Mouse (Mus musculus) inflammation-experienced regulatory T-cells, adult 6 months (primary cell): ENCODE data around the gene Elmod2. TPM values are rescaled to one million over a fixed set of nuclear protein-coding genes. Genes with fewer than 3 reads are reported as not detected.
"Not testable (repeated sequence)": the region's sequence is repeated elsewhere in the genome, so short reads cannot be mapped to it uniquely, and the experiment has no call there.

Experiments used
- ATAC-seq: one replicate; pipeline ENCODE4 v1.8.0; 2017
- polyA plus RNA-seq, 3 experiments: library from polyadenylated mRNA; unstranded; fragments of 100-300 nt; shearing (Covaris generic); gene quantifications; one replicate each; pipeline ENCODE4 v1.2.1; 2017

Gene Elmod2
- 10 to 100 TPM in 2 of 3 experiments, 1 to 10 TPM in 1; 9.0 to 10.7 (median 10.4) TPM for polyA plus RNA-seq

DNA sequence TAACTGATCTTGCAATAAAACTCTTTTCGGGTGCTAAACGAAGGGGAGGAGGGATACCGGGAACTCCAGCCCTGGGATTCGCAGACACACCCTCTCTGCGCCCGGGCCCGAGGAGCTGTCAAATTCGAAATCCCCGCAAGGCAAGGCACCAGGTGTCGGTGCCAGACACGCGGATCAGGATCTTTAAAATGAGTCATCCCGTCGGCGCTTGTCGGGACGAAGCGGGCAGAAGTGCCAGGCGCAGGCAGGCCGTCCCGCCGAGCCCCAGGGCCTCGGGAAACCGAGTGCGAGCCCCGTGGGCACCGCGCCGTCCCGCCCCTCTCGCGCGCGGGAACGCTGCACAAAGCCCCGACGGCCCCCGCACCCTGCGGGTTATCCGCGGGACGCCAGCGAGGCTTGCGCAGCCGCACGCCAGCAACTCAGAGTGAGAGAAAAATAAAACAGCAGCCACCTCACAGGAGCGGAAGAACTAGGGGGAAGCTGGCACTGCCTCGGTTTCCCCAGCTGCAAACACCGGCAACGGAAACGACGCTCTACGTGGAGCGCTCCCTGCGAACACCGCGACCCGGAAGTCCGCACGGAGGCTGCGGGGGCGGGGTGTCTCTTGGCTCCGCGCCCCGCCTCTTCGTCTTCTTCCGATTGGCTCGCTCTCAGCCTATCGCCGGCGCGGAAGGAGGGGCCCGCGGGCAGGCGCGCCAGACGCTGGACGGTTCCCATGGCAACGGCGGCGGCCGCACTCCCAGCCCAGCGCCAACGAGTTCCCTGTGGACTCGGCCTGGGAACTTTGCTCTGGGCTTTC, at the start of gene Elmod2:
Gene Elmod2 (minus strand): TSS at position 588 of the 799 bp plus-strand sequence.
- peak; percentile 98 for ATAC-seq

DNA sequence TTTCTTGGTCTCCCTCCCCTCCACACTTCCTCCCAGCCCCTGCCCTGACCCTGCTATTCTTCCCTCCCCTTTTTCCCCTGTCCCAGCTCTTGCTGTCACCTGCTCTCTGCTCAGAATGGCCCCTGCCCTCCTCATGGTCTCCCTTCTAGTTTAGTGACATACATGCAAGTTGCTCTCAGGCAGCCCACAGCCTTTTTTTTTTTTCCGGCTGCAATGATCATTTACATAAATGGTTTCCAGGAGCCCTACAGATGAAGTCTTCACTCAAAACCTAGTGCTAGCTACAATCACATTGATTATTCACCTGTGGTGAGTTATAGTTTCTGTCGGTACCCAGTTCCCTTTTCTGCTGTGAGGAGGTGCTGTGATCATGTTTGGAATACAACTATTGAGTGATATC, 48.7 kb upstream of the Elmod2 start:
- no peak for ATAC-seq

DNA sequence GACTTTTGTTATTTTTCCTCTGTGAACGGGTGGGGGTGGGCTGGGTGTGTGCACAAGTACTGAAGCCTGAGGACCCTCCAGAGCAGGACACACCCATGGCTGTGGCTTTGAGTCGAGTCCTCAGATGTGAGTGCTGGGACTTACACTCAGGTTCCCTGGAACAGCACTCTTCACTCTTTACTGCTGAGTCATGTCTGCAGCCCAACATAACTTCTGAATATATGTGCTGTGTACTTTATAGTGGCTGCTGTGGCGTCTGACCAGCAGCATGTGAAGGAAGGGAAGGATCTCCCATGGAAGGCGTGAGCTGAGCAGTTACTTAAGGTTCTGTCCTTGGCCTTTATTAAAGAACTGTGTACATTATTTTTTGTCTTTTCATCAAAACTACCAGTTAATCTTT, 47.9 kb upstream of the Elmod2 start:
- no peak for ATAC-seq

DNA sequence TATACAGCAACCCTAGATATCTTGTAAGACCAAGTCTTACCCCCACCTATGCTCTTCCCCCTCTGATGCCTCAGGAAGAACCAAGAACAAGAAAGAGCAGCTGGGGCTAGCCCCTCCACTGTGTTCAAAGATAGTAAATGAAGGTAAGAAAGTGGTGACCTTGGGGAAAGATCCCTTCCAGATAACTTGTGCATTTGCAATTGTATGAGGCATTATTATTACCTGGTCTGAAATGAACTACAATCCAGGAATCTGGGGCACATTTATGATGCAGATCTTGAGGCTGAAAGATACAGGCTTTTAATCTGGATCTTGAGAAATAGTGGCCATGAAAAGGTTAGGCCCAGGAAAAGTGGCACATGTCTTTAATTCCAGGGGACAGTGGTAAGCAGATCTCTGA, 44.9 kb upstream of the Elmod2 start:
- ATAC-seq = no peak

DNA sequence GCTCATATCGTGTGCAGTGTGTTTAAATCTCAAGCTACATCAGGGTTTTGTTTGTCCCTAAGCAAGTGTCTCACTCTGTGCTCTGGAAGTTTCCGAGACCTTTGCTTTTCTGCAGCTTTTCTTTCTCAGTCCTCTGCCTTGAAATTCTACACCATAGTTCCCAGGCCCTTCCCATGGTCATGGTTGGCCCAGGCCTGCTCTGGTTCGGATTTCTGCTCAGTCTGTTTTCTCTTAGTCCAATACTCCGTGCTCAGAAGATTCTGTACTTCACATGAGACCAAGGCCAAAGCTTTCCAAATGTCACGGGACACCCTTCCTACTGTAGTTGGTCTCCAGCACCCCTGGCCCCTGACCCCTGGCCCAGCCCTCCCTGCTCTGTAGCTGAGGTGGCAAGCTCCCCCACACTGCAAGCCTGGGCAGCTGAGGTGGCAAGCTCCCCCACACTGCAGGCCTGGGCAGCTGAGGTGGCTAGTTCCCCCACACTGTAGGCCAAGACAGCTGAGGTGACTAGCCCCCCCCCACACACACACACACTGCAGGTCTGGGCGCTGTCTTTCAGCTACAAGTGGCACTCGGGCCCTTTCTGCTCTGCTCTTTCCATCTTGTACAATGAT, 31.0 kb upstream of the Elmod2 start:
- ATAC-seq = no peak

DNA sequence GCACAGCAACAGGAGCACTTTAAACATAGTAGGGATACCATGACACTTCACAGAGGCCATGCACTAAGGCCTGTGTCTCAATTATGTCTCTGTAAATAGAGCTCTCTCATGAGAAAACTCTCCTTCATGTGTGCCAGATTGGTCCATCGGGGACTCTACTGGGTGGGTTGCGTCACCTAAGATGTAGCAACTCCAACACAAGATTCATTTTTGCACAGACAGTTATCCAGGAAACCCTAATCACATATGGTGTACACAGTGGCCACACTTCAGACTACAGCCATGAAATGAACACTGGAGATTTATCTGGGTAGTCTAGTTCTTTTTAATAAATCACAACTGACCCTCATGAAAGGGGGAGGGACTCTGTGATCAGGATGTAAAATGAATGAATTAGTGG, 19.0 kb upstream of the Elmod2 start:
- no peak for ATAC-seq

DNA sequence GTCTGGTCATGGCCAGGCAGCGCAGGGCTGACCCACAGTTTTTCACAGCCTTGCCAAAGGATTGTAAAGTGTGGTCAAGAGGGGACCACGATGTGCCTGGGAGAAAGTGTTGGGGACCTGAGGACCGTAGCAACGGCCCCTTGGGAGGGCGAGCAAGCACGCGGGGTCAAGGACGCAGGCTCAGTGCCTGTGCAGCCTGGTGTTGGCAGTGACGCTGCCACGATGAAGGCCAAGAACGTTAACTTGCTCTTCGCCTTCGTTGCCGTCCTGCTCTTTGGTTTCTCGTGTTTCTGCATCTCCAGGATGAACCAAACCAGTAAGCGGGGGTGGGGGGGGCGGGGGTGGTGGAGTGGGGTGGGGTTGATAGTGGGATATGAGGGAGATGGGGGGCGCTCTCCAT, 16.0 kb upstream of the Elmod2 start, which contains the start of gene Mgat4d:
Gene Mgat4d (plus strand): TSS at position 209 of the 400 bp plus-strand sequence.
- no peak for ATAC-seq

DNA sequence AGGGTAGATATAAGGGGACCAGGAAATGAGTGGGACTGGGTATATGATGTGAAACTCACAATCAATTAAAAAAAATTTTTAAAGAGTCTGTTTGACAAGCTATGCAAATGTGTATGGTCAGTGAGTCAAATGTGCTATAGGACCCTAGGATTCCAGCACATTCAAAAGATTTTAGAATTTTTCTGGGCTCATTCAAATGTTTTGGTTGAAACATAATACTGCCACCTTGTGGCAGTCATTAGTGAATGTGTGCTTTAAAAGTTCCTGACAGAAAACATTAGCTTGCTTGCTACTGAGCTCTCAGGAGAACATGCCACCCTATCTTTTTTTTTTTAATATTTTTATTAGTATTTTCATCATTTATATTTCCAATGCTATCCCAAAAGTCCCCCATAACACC, 10.4 kb upstream of the Elmod2 start:
- no peak for ATAC-seq

DNA sequence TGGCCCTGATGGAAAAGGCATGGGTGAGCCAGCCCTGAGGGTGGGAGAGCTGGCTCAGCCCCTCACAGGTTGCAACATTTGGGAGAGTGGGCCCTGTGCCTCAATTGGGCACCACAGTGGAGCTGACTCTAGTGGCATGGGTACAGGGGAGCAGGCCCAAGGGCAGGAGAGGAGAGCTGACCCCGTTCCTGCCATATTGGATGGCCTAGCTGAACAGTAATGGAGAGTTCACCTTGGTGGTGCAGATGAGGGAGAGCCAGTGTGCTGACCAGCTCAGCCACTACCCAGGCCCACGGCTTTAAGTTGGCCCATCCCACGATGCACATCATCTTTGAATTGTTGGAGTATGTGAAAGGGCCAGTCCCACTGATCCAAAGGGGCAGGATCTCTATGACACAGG, 9.8 kb upstream of the Elmod2 start:
- no peak for ATAC-seq

DNA sequence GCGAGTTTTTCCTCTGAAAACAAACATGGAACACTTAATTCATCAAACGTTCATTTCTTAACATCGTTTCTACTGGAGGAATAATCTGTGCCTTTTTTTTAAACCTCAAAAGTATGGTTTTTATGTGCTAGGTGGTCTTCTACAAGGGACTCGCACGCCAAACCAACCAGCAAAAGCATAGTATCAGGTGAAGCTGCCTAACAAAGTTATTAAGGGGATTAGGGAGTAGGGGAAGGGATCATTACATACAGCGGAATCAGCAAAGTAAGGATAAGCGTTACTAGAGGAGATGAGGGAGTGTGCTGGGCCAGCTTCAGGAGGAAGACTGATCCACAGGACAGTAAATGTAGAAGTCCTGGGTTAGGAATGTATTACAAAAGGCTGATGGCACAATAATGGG, 578 bp upstream of the Elmod2 start:
- no peak for ATAC-seq

DNA sequence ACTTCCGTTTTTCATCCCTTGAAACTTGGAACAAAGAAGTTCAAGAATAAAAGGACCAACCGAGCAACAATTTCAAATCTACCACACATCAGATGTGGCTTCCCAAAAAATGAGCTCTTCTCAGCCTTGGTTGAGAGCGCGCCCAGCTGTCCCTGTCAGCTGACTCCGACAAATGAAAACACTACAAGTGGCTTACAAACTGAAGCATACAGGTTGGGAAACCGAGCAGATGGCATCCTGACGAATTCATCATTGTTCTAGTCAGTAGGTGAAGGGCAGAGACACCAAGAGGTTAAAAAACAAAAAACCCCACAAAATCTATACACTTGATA, 753 bp downstream of the Elmod2 start:
- no peak for ATAC-seq

DNA sequence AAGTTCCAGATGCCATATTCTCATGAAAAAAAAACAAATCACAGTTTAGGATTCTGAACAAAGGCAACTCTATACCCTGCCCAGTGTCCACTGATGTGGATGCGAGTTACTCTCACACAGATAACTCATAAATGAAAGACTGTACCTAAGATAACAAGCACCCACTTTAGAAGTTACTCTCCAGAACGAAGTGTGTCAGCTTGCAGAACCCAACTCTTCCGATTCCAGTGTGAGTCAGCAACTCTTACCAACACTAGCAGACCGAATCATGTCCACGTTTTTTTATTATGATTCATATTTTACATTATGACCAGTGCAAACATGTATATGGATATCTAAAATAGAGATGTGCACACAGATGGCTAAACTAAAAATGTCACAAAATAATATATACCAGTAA, 4.4 kb downstream of the Elmod2 start:
- ATAC-seq = no peak

DNA sequence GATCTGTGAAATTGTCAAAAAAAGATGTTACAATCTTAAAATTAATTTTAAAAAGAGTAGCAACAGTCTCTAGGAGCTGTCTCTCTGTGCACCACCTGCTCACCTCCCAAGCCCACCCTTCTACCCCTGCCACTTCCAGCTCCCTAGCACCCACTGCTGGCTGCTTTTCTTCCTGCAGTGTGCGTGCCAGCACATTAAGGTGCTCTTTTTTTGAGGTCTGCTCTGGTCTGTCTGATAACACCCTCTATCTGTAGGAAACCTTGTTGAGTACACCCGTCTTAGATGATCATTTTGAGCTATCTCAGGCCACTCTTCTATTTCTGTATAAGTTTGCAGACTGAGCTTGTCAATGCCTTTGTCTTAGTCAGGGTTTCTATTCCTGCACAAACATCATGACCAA, 9.2 kb downstream of the Elmod2 start:
- no peak for ATAC-seq

DNA sequence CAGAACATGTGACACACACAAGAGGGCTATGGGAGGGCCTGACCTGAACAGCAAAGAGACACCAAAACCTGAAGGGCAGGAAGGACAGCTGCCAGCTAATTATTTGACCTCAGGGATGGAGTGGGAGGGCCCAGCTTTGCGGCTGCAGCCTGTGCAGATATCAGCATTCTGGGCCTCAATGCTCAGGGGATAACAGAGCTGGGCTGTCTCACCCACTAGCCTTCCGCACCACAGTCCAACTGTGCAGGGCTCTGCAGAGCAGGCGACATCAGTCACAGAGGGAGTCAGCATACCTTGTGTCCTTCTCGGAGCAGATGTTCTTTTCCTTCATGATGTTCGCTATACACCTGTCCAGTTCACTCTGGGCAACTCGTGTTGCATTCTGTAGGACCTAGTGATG, 9.9 kb downstream of the Elmod2 start:
- no peak for ATAC-seq

DNA sequence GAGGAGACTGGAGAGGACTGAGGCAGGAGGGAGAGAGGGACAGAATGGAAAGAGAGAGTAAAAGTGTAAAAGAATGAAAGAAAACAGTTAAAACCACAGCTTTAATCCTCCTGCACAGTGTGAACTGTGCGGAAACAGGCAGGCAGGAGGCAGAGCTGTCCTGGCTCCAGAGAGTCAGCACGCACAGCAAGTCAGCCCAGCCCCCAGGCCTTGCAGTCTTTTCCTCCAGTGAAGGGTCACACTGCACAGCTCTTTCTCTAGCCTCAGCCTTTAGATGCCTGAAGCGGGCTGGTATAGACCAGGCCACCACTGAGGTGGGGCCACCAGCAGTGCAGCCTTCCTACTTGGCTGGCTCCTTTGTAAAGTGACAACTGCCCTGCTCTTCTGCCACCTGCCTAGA, 11.7 kb downstream of the Elmod2 start:
- no peak for ATAC-seq

DNA sequence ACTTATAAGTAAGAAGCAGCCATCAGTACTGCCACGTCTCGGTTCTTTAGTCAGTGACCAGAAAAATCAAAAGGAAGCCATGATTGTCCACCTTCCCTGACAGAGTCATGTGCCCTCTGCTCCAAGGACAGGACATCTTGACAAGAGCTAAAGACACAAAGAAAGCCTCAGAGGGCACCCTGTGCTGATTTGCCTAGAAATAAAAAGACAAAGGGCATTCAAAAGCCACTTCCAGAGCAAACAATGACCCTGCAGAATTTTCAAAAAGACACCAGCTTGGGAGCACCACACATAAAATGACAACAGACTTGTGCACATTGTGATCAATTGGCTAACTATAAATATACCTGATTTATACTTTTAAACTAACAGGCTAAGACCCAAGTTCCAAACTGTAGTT, 16.6 kb downstream of the Elmod2 start:
- ATAC-seq = no peak

DNA sequence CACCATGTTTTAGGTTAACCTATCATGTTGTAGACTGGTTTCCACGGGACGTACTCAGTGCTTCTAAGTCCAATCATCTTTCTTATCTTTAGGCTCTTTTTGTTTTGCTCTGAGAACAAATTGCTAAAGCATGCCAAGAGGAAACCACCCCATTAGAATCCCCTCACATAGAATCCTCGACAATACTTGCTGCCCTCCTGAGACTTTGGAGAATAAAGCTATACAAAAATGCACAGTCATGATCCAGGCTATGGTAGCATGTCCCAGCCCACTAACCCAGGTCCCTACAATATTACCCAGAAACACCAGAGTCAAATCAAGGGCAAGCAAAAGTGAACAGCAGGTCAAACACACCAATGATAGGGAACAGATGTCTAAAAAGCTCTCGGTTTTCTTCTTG, 17.2 kb downstream of the Elmod2 start:
- ATAC-seq = not testable (repeated sequence)

DNA sequence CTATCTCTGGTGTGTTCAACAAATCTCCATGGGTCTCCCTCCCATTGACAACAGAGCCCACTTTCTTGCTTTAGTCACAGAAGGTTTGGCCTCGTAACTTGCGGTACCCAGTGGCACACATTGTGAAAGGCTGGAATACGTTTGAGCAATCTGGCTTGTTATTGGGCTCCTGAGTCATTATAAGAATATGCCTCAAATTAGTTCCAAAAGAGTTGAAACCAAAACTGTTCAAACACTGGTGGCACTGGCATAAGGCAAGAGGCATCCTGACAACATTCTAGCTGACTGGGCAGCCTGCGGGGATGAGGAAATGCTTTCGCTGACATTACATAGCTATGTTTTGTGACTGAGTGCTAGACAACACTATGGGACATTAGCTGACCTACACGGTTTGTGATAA, 22.4 kb downstream of the Elmod2 start:
- ATAC-seq = no peak

DNA sequence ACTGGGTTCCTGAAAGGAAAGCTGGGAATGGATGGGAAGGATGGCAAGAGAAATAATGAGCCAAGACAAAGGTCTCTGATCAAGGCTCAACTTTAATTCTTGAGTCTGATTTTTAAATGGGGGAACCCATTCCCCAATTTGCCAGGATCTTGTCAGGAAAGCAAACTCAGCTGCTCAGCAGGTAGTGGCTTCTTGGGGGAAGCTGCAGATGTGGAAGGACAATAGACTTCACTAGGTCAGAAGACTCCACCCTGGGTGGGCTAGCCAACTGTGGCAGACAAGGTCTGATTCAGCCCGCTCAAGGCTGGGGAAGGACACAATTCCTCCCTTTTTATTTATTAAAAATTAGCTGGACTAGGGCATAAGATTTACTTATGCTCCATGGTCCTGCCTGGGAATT, 27.3 kb downstream of the Elmod2 start:
- ATAC-seq = no peak

DNA sequence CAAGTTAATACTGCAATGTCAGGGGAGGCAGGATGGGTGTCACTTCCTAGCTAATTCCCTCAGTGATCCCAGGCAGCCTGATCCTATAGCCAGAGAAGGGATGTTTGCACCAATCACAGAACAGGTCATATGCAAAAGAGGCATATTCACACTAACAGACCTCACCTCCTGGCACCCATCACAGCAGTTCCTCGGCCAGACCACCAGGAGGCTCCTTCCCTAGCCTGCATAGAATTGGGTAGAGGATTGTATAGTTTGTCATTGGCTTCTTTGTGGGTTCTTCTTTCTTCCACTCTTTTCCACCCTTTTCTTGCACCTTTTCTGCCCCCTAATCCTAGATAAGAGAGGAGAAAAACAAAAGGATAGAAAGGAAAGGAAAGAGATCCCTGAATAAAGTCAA, 32.2 kb downstream of the Elmod2 start:
- no peak for ATAC-seq

DNA sequence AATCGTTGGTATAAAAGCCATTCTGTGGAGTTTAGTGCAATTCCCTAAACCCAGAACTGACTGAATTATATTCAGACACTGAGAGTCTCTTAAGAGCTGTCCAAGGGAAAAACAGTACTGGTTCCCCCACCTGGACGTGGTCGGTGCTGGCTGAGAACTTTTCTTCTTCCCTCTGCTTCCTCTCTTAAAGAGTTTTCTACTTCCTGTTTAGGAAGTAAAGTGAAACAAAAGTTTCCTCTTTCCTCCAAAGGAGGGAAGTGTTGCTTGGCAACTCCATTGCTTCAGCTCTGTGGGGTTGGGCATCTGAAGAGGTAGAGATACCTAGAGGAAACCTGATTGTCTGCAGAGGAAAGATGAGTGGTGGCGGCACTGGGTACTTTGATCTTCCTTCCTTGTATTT, 34.9 kb downstream of the Elmod2 start:
- ATAC-seq = no peak

DNA sequence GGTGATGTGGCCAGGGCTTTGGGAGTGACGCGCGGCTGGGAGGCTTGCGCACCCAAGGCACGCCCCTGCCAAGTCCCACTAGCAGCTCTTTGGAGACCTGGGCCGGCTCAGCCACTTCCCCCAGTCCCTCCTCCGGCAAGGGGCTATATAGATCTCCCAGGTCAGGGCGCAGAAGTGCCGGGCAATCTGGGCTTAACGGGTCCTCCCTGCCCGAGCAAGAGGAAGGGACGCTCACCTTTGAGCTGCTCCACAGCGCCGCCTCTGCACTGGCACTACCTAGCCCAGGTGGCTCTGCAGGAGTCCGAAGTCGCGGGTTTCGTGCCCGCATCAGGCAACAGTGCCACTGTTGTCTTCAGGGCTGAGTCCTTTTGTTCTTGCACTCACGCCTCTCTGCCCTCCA, 42.1 kb downstream of the Elmod2 start, which contains the start of gene Ucp1:
Gene Ucp1 (plus strand): TSS at position 177 of the 400 bp plus-strand sequence.
- ATAC-seq = no peak

DNA sequence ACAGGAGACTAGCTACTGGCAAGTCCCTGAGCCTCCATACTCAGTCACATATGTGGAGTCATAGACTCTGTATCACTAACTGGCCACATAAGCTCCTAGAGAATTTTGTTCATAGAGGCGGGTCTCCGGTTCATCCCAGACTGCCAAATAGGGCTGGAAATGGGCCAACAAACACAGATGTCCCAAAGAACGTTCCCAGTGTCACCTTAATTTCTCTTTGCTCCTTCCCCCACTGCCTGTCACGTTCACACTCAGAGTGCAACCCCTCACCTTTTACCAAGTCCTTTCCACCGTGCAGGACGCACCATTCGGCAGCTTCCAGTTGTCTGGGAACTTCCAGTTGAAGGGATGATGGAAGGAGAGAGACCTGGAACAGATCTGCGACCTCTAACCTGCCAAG, 46.9 kb downstream of the Elmod2 start:
- no peak for ATAC-seq

DNA sequence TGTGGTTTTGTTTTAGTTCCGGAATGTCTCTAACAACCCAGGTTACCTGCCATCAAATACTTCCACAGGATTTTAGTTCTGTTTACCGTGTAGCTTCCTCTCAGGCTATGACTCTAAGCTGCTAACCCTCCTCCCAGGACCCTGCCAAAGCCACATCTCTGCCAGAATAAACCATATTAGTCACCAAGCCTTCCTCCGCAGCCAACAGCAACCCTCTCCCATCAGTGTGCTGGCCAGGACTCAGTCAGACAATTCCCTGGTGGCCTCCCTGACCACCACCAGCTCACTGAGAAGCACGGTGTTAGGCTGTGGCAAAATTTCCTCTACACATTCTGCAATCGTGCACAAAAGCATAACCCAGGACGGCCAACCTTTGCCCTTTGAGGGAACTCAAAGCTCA, 53.9 kb downstream of the Elmod2 start:
- ATAC-seq = no peak

DNA sequence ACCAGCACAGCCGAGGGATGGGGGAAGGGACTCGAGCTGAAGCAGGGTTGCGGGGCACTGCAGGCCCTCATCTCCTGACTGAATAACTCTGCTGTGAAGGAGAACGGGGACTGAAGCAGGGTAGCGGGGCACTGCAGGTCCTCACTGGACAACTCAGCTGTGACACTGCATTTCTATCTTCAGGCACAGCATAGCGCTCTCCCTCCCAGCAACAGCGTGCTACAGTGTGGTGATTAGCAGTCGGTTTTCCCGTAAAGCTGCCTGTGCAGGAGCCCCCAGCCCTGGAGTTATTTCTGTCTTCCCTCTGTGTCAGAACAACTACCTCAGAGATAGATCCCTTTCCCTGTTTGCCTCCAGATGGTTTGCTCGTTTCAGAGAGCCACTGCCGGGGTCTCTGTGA, 57.8 kb downstream of the Elmod2 start:
- ATAC-seq = no peak
